Mouse (Mus musculus) T-helper 17 cell (primary cell): Measurements from ENCODE around the gene Rnd2.
"Not testable (repeated sequence)": the region's sequence is repeated elsewhere in the genome, so short reads cannot be mapped to it uniquely, and the experiment has no call there.

Source experiments
- in situ Hi-C, 2 experiments: fragments of 300-600 bp; cut with MboI, MseI; formaldehyde crosslinking; loops; 1 replicate in 1 of 2; 2 replicates in 1 of 2; pipeline ENCODE4 v1.15.1; 2025; ENCODE audit warnings: high pct_unique_total_duplicates in 2 of 2

Rnd2 gene

GRCm38 (mm10) chr11:101446860-101447259 is 17.9 kb upstream of the Rnd2 start:
- in situ Hi-C loops, result not testable (repeated sequence)

GRCm38 (mm10) chr11:101447786-101448185 is 17.0 kb upstream of the Rnd2 start:
- in situ Hi-C loops, result no loop called here

GRCm38 (mm10) chr11:101448274-101448746 is 16.5 kb upstream of the Rnd2 start, which contains the start of gene Ifi35:
Gene Ifi35 (plus strand): TSS chr11:101448407.
- in situ Hi-C loops, result no loop called here

GRCm38 (mm10) chr11:101448899-101449298 is 15.9 kb upstream of the Rnd2 start:
- in situ Hi-C loops, result no loop called here

- in situ Hi-C loops, result not testable (repeated sequence)
Measured at GRCm38 (mm10) chr11:101449596-101449995, 15.2 kb upstream of the Rnd2 start.

GRCm38 (mm10) chr11:101450394-101450793 is 14.4 kb upstream of the Rnd2 start:
- in situ Hi-C loops, result no loop called here

GRCm38 (mm10) chr11:101451536-101451935 is 13.3 kb upstream of the Rnd2 start:
- in situ Hi-C loops, result no loop called here

GRCm38 (mm10) chr11:101452093-101452774 is 12.6 kb upstream of the Rnd2 start:
- in situ Hi-C loops, result no loop called here

- in situ Hi-C loops, result no loop called here
Measured at GRCm38 (mm10) chr11:101454702-101455101, 10.1 kb upstream of the Rnd2 start.

- in situ Hi-C loops, result no loop called here
Measured at GRCm38 (mm10) chr11:101455627-101456026, 9.2 kb upstream of the Rnd2 start.

GRCm38 (mm10) chr11:101457631-101458030 is 7.2 kb upstream of the Rnd2 start:
- in situ Hi-C loops, result no loop called here

- in situ Hi-C loops, result no loop called here
Measured at GRCm38 (mm10) chr11:101458217-101458616, 6.6 kb upstream of the Rnd2 start.

- in situ Hi-C loops, result no loop called here
Measured at GRCm38 (mm10) chr11:101459716-101460115, 5.1 kb upstream of the Rnd2 start.

- in situ Hi-C loops, result no loop called here
Measured at GRCm38 (mm10) chr11:101460321-101460720, 4.5 kb upstream of the Rnd2 start.

- in situ Hi-C loops, result no loop called here
Measured at GRCm38 (mm10) chr11:101462141-101462540, 2.7 kb upstream of the Rnd2 start.

- in situ Hi-C loops, result no loop called here
Measured at GRCm38 (mm10) chr11:101462583-101463440, 2.0 kb upstream of the Rnd2 start.

- in situ Hi-C loops, result no loop called here
Measured at GRCm38 (mm10) chr11:101465101-101465868, 486 bp downstream of the Rnd2 start.

GRCm38 (mm10) chr11:101465869-101466551 is 1.2 kb downstream of the Rnd2 start, which contains the start of gene Vat1:
Gene Vat1 (minus strand): TSS chr11:101466230.
- in situ Hi-C loops, result no loop called here

GRCm38 (mm10) chr11:101466552-101466950 is 1.8 kb downstream of the Rnd2 start:
- in situ Hi-C loops, result not testable (repeated sequence)

GRCm38 (mm10) chr11:101467477-101468262 is 2.9 kb downstream of the Rnd2 start:
- in situ Hi-C loops, result no loop called here
